Mouse (Mus musculus) heart, adult 2 months (tissue): ENCODE measurements around the gene Kcnab3. TPM values are rescaled to one million over a fixed set of nuclear protein-coding genes. Genes with fewer than 3 reads are reported as not detected.

ENCODE experiments used
- DNase-seq, 2 experiments: peaks; one replicate each; pipeline ENCODE4 v3.0.0; 2021
- H3K27ac ChIP-seq: fragments of 200-600 bp; 2 replicates; pipeline ENCODE4 v1.8.1; 2022
- H3K27me3 ChIP-seq: fragments of 200-500 bp; 2 replicates; pipeline ENCODE4 v1.6.1; 2012; ENCODE audit warnings: mild to moderate bottlenecking, low read length, inconsistent platforms, mixed read lengths; ENCODE audit not compliant: control insufficient read depth, insufficient read depth
- H3K36me3 ChIP-seq: fragments of 200-500 bp; 2 replicates; pipeline ENCODE4 v1.6.1; 2012; ENCODE audit warnings: low read length, inconsistent platforms; ENCODE audit not compliant: control insufficient read depth, insufficient read depth
- H3K4me1 ChIP-seq: fragments of 200-500 bp; 2 replicates; pipeline ENCODE4 v1.6.1; 2011; ENCODE audit warnings: low read length; ENCODE audit not compliant: control insufficient read depth, insufficient read depth
- H3K4me3 ChIP-seq: fragments of 200-600 bp; 2 replicates; pipeline ENCODE4 v1.8.1; 2022
- H3K79me2 ChIP-seq: fragments of 200-500 bp; replicated peaks from 2 replicates; pipeline ENCODE4 v1.6.1; 2012; ENCODE audit warnings: mild to moderate bottlenecking, inconsistent platforms, low read length, moderate library complexity, mixed read lengths; ENCODE audit not compliant: control insufficient read depth, insufficient read depth
- H3K9ac ChIP-seq: fragments of 200-500 bp; 2 replicates; pipeline ENCODE4 v1.6.1; 2012; ENCODE audit warnings: low read depth, mild to moderate bottlenecking, control low read depth, inconsistent platforms, low read length, mixed read lengths
- CTCF ChIP-seq: fragments of 200-600 bp; IDR thresholded peaks from 2 replicates; pipeline ENCODE4 v1.8.1; 2022; ENCODE audit warnings: antibody characterized with exemption, mild to moderate bottlenecking, moderate library complexity
- EP300 ChIP-seq: fragments of 200-500 bp; IDR thresholded peaks from 2 replicates; pipeline ENCODE4 v1.6.1; 2011; ENCODE audit warnings: low read depth, low read length, control low read depth; ENCODE audit not compliant: insufficient read depth
- POLR2A ChIP-seq: fragments of 200-500 bp; IDR thresholded peaks from 2 replicates; pipeline ENCODE4 v1.6.1; 2011; ENCODE audit warnings: mild to moderate bottlenecking, low read depth, low read length, control low read depth; ENCODE audit not compliant: insufficient read depth
- WGBS: fragments of 180-500 bp; shearing (Covaris S2); methylation state at CpG from one replicate; pipeline ENCODE4 v1.1.7; 2018; 5-methylcytosine and 5-hydroxymethylcytosine counted together
- intact Hi-C: fragments of 180-260 bp; cut with DNase I; formaldehyde crosslinking; loops from one replicate; pipeline ENCODE4 v1.15.1; 2025
- polyA plus RNA-seq: library from polyadenylated mRNA; depleted of rRNA; stranded (reverse); fragments of >200 nt; gene quantifications from 2 replicates; pipeline ENCODE4 v1.2.3, GENCODE M21; 2012
- total RNA-seq, 2 experiments: library from RNA; stranded (reverse); gene quantifications; 2 replicates each; pipeline ENCODE4 v1.2.3; 2021

Kcnab3 gene
- total and polyA plus RNA-seq, 3 experiments: 0.11 to 0.53 (median 0.23) TPM

- H3K36me3 ChIP-seq: no peaks in the 10 kb centered on the region
- peak; percentile 95 for DNase-seq
- peak overlapping the region; percentile 84 for H3K4me3 ChIP-seq
- intact Hi-C loops: loop anchor here (2.0 kb wide), 1 partner anchor 26 kb away; the partner anchor contains the start of gene Rnf227
- peak overlapping the region; percentile 91 for H3K27ac ChIP-seq
- TF ChIP-seq POLR2A (peak; percentile 75), CTCF (peak; percentile 39), EP300 (peak; percentile 26; the same call in 1 of the 2 replicates)
- peak overlapping the region; percentile 68 for H3K9ac ChIP-seq
- under 1% methylated on average over 26 of the region's 26 CpGs for WGBS
- H3K27me3 ChIP-seq: no peaks in the 10 kb centered on the region
- peaks cover 21% of the 10 kb centered on the region for H3K4me1 ChIP-seq
- no peaks in the 10 kb centered on the region for H3K79me2 ChIP-seq
Observed at GRCm38 (mm10) chr11:69366157-69366854, 40.2 kb downstream of the Kcnab3 start.

- intact Hi-C loops: loop anchor here (2.0 kb wide), 1 partner anchor 26 kb away; the partner anchor contains the start of gene Rnf227
- peak; percentile 27 to 44 for DNase-seq
- WGBS: under 1% methylated on average over 22 of the region's 22 CpGs
Observed at GRCm38 (mm10) chr11:69366855-69367615, 41.0 kb downstream of the Kcnab3 start.

GRCm38 (mm10) chr11:69367616-69368355 is 41.7 kb downstream of the Kcnab3 start:
- H3K79me2 ChIP-seq: no peaks in the 10 kb centered on the region
- TF ChIP-seq POLR2A (no peak), EP300 (no peak), CTCF (no peak)
- no peaks in the 10 kb centered on the region for H3K27me3 ChIP-seq
- H3K4me3 ChIP-seq: peak overlapping the region; percentile 84
- intact Hi-C loops: loop anchor here (2.0 kb wide), 1 partner anchor 27 kb away; the partner anchor contains the start of gene Rnf227
- H3K4me1 ChIP-seq: peaks cover 21% of the 10 kb centered on the region
- peak; percentile 57 to 66 for DNase-seq
- H3K9ac ChIP-seq: peak overlapping the region; percentile 95
- H3K36me3 ChIP-seq: no peaks in the 10 kb centered on the region
- peak overlapping the region; percentile 91 for H3K27ac ChIP-seq
- WGBS: 3% methylated on average over 22 of the region's 22 CpGs

More at GRCm38 (mm10) chr11:69366855-69367615, 41.0 kb downstream of the Kcnab3 start:
- H3K4me1 ChIP-seq: peaks cover 21% of the 10 kb centered on the region
- peak overlapping the region; percentile 46 for H3K9ac ChIP-seq
- peak overlapping the region; percentile 84 for H3K4me3 ChIP-seq
- no peaks in the 10 kb centered on the region for H3K79me2 ChIP-seq
- H3K27me3 ChIP-seq: no peaks in the 10 kb centered on the region
- H3K36me3 ChIP-seq: no peaks in the 10 kb centered on the region
- no peak for TF ChIP-seq EP300
- TF ChIP-seq CTCF: no peak
- TF ChIP-seq POLR2A: no peak
- H3K27ac ChIP-seq: peak overlapping the region; percentile 91

GRCm38 (mm10) chr11:69368356-69369214 is 42.5 kb downstream of the Kcnab3 start:
- H3K9ac ChIP-seq: peak overlapping the region; percentile 95
- H3K27ac ChIP-seq: peak overlapping the region; percentile 85
- peak overlapping the region; percentile 84 for H3K4me3 ChIP-seq
- intact Hi-C loops: no loop called here
- under 1% methylated on average over 77 of the region's 106 CpGs for WGBS
- TF ChIP-seq EP300 (no peak), CTCF (no peak), POLR2A (no peak)
- no peaks in the 10 kb centered on the region for H3K79me2 ChIP-seq
- peaks cover 21% of the 10 kb centered on the region for H3K4me1 ChIP-seq
- H3K36me3 ChIP-seq: no peaks in the 10 kb centered on the region
- peak; percentile 67 to 72 for DNase-seq
- H3K27me3 ChIP-seq: no peaks in the 10 kb centered on the region

- intact Hi-C loops: no loop called here
- Histone ChIP-seq H3K4me3 (peak within 1 kb of the TSS; percentile 84), H3K4me1 (peaks cover 17% of the 10 kb centered on the region), H3K27me3 (no peaks in the 10 kb centered on the region), H3K27ac (peak within 1 kb of the TSS; percentile 85), H3K9ac (peak within 1 kb of the TSS; percentile 95), H3K36me3 (no peaks in the 10 kb centered on the region), H3K79me2 (no peaks in the 10 kb centered on the region)
- WGBS: 4% methylated on average over 19 of the region's 34 CpGs
- no peak for TF ChIP-seq POLR2A
- no peak for TF ChIP-seq CTCF
- no peak for TF ChIP-seq EP300
- no peak for DNase-seq
Observed at GRCm38 (mm10) chr11:69369215-69369989, 43.3 kb downstream of the Kcnab3 start, which contains the start of gene Chd3. TSS of gene Chd3 (minus strand) at chr11:69369406.
